Mouse (Mus musculus) MEL-GATA-1-ER (cell line): ENCODE data around the gene Rap1gap2.

ENCODE experiments used
- DNase-seq: peaks from one replicate; pipeline ENCODE4 v3.0.0-alpha.2; 2012; ENCODE audit warnings: low read depth; ENCODE audit errors: extremely low read depth

Rap1gap2 gene

GRCm38 (mm10) chr11:74506275-74506674 lies 104.4 kb downstream of the Rap1gap2 start:
- DNase-seq = no peak

GRCm38 (mm10) chr11:74502485-74502884 lies 108.2 kb downstream of the Rap1gap2 start:
- no peak for DNase-seq

GRCm38 (mm10) chr11:74501989-74502388 lies 108.7 kb downstream of the Rap1gap2 start:
- DNase-seq = no peak

DNA sequence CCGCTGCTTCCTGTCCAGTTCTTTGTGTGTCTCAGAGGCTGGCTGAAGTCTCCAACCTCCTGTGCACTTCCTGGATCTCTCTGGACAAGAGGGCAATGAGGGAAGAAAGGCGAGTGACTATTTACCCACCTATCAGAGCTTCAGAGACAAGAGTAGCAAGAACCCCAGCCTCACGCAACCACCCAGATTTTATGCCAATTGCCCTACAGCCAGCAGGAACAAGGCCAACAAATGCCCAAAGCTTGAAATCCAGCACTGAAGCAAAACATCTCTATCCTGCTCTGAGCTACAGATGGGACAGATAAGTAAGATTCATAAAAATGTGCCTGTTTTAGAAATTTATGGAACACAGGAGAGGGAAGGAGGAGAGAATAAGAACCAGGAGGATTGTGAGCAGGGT lies 109.7 kb downstream of the Rap1gap2 start:
- no peak for DNase-seq

DNA sequence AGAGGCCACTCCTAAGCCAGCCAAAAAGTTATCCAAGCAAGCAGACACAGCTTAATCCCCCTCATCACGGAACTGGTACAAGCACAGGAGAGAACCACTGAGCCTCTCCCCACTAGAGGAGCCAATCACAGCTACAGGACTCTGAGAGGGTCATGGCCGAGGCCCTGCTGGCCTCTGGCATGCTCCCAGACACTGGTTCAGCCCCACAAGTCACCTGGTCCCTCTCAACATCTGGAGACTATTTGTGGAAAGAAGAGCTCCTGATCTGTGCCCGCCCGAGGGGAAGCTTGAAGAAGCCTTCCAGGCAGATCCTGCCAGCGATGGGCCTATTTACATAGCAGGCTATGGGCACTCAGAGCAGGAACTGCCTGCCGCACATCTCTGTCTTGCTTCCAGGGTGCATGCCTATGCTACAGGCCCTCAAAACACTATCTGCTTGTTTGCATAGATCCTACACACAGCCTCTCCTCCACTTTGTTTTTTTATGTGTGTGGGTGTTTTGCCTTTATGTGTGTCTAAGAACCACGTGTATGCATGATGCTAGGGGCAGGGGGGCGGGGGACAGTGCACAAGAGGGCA lies 111.1 kb downstream of the Rap1gap2 start:
- no peak for DNase-seq

- DNase-seq = no peak
These were observed 111.7 kb downstream of the Rap1gap2 start for GRCm38 (mm10) chr11:74499058-74499457.

- DNase-seq = no peak
These were observed 114.1 kb downstream of the Rap1gap2 start for GRCm38 (mm10) chr11:74496581-74496980.

DNA sequence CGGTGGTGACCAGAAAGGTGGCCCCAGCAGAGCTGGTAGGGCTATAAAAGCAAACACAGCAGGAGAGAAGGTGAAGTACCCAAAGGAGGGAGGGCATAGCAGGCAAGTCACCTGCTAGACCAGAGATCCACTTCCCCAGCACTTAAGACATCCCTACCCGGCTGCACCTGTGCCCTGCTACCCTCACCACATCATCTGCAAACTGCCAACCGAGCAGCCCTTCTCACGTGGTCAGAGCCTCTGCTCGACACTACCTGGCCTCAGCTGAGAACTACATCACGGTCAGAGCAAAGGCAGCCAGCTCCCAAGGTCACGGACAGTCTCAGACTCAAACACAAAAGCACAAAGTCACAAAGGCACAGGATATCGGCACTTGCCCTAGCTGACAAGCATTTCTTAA lies 116.8 kb downstream of the Rap1gap2 start:
- DNase-seq = no peak

GRCm38 (mm10) chr11:74493172-74493862 lies 117.4 kb downstream of the Rap1gap2 start:
- DNase-seq = no peak

GRCm38 (mm10) chr11:74491130-74491529 lies 119.6 kb downstream of the Rap1gap2 start:
- DNase-seq = no peak

GRCm38 (mm10) chr11:74489239-74489638 lies 121.5 kb downstream of the Rap1gap2 start:
- no peak for DNase-seq

- no peak for DNase-seq
These were observed 122.8 kb downstream of the Rap1gap2 start for GRCm38 (mm10) chr11:74487952-74488351.

GRCm38 (mm10) chr11:74485435-74486217 lies 125.1 kb downstream of the Rap1gap2 start:
- no peak for DNase-seq

GRCm38 (mm10) chr11:74483871-74484270 lies 126.8 kb downstream of the Rap1gap2 start:
- peak; percentile 13 for DNase-seq

- no peak for DNase-seq
These were observed 127.4 kb downstream of the Rap1gap2 start for GRCm38 (mm10) chr11:74483153-74483817.

DNA sequence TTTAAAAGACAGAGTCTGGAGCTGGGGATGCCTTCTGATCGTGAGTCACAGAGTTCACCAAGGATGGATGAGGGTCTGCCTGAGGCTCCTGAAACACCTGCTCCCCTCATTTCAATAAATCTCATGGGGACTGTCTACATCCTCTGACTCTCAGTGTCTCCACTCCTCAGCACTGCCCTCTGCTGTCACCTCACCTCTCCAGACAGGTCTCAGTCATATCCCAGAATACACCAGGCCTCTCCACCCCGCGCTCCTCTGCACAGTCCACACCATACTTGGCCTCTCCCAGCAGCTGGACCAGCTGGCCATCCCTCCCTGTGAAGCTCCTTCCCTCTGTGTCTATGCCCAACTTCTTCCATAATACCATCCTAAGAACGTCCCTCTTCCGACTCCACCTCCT lies 128.9 kb downstream of the Rap1gap2 start:
- no peak for DNase-seq

- no peak for DNase-seq
These were observed 130.9 kb downstream of the Rap1gap2 start for GRCm38 (mm10) chr11:74479715-74480289.

DNA sequence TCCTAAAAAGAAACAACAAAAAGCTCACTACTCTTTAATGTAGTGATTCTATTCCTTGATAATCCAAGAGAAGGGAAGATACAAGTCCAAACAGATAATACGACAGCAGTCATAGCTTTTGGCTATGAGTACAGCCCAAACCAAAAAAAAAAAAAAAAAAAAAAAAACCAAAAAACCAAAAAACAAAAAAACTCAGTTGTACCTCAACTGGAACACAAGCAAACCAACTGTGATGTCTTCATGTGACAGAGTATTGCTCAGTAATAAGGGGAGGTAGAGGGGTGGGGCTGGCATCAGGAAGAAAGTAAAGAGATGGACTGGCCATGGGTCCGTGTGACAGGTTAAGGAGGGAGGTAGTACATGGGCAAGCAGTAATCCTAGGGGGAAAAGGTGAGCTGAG lies 131.8 kb downstream of the Rap1gap2 start:
- DNase-seq = no peak

DNA sequence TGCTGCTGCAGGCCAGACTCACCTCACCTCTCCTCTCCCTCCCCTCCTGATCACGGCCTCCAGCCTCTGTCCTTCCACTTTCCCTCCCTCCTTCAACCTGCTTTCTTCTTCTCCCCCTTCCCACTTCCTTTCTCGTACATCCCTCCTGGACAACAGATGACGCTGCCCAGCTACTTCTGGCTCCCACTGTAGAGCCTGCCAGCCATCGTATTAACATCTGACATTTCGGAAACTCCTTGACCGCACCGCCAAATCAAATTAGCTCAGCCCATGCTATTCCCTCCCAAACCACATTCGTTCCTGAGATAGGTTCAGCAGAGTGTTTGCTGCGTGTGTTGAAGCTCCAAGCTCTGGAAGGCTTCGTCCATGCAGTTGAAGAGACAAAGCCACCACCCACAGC lies 138.0 kb downstream of the Rap1gap2 start:
- no peak for DNase-seq

DNA sequence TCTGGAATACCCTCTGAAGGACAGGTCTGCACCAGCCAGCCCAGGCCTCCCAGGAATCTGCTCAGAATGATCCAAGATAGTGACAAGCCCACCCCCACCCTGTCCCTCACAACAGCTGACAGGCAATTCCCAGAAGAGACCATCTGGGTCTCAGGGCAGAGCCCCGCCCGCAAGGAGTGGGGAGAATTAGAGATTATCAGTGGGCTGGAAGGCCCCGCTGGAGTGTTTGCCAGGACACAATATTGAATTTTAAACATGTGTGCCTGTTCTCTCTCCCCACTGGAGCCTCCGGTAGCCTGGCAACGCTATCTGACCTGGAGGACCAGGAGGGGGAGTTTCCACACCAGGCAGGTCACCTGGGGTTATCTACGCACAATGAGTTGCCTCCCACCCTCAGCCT lies 142.5 kb downstream of the Rap1gap2 start:
- DNase-seq = no peak

DNA sequence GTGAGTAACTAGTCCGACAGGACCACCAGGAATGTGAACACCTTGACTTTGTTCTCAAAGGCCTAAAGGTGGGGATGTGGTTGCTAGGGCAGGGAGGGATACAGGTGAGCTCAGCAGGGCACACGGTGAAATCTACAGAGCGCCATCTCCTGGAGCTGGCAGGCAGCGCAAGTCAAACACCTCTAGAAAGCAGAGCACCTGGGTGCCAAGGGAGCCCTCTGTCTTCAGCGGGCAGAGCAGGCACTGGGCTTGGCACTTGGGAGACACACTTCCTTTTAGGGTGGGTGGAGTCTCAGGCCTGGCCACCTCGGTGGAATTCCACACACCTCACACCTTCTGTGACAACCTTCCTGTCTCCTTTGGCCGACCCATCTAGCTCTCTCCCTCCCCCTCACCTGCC lies 145.0 kb downstream of the Rap1gap2 start:
- no peak for DNase-seq
